Mouse (Mus musculus) CH12.LX (cell line): ENCODE measurements around the gene Tmbim6. TPM values are rescaled to one million over a fixed set of nuclear protein-coding genes. Genes with fewer than 3 reads are reported as not detected.
"Not testable (repeated sequence)": the region's sequence is repeated elsewhere in the genome, so short reads cannot be mapped to it uniquely, and the experiment has no call there.

ENCODE experiments used
- DNase-seq: peaks from one replicate; pipeline ENCODE4 v3.0.0-alpha.2; 2013; ENCODE audit errors: extremely low read depth
- H3K27ac ChIP-seq: 2 replicates; pipeline ENCODE4 v1.5.1; 2012; ENCODE audit warnings: low read depth, mild to moderate bottlenecking, control low read depth, moderate library complexity; ENCODE audit not compliant: insufficient read depth
- H3K27me3 ChIP-seq: replicated peaks from 2 replicates; pipeline ENCODE3; 2012; ENCODE audit warnings: inconsistent platforms
- H3K36me3 ChIP-seq, 2 experiments: replicated peaks in 1 of 2; 2 replicates each; pipeline versions ENCODE3 to v1.6.1; 2012; ENCODE audit warnings: inconsistent platforms in 1 of 2, low read length in 1 of 2, mild to moderate bottlenecking in 1 of 2, mixed read lengths in 1 of 2, moderate library complexity in 1 of 2; ENCODE audit not compliant: control insufficient read depth in 1 of 2, insufficient read depth in 1 of 2
- H3K4me1 ChIP-seq, 2 experiments: 2 replicates each; pipeline ENCODE4 v1.6.1; 2012; ENCODE audit warnings: inconsistent platforms in 1 of 2, moderate library complexity in 1 of 2; ENCODE audit not compliant: insufficient read depth in 2 of 2, control insufficient read depth in 1 of 2
- H3K4me2 ChIP-seq: 2 replicates; pipeline ENCODE4 v1.6.1; 2012; ENCODE audit warnings: low read depth, mild to moderate bottlenecking, control low read depth; ENCODE audit not compliant: poor library complexity, insufficient read depth, severe bottlenecking
- H3K4me3 ChIP-seq, 3 experiments: fragments of 150-350 bp in 1 of 3; sonication (generic) in 1 of 3; replicated peaks in 1 of 3; 2 replicates each; pipeline versions ENCODE3 to v1.5.1; 2011 to 2012; ENCODE audit warnings: low read depth in 2 of 3, low read length in 2 of 3, mild to moderate bottlenecking in 2 of 3, moderate library complexity in 2 of 3, control low read depth in 1 of 3, improper control_type of control experiment in 1 of 3, inconsistent platforms in 1 of 3, mixed read lengths in 1 of 3; ENCODE audit not compliant: poor library complexity in 1 of 3
- H3K79me2 ChIP-seq: replicated peaks from 2 replicates; pipeline ENCODE4 v1.6.1; 2012; ENCODE audit warnings: mild to moderate bottlenecking, moderate library complexity; ENCODE audit not compliant: control insufficient read depth, poor library complexity, insufficient read depth, severe bottlenecking; ENCODE audit errors: extremely low read depth
- H3K9ac ChIP-seq: 2 replicates; pipeline ENCODE4 v1.6.1; 2012; ENCODE audit warnings: low read depth, mild to moderate bottlenecking, control low read depth, moderate library complexity; ENCODE audit not compliant: insufficient read depth
- H3K9me3 ChIP-seq: replicated peaks from 2 replicates; pipeline ENCODE3; 2012; ENCODE audit warnings: low read length, inconsistent platforms, mixed read lengths
- CHD1 ChIP-seq: IDR thresholded peaks from 2 replicates; pipeline ENCODE4 v1.6.1; 2012; ENCODE audit warnings: low read depth, low read length, improper control_type of control experiment, inconsistent platforms
- E2F4 ChIP-seq: IDR thresholded peaks from 2 replicates; pipeline ENCODE4 v1.6.1; 2011; ENCODE audit warnings: low read depth, low read length, improper control_type of control experiment; ENCODE audit not compliant: insufficient replicate concordance
- ELF1 ChIP-seq: IDR thresholded peaks from 2 replicates; pipeline ENCODE4 v1.6.1; 2014; ENCODE audit warnings: low read depth, mild to moderate bottlenecking, inconsistent platforms, low read length, improper control_type of control experiment
- EP300 ChIP-seq: IDR thresholded peaks from 2 replicates; pipeline ENCODE4 v1.6.1; 2011; ENCODE audit warnings: low read length, improper control_type of control experiment
- GABPA ChIP-seq: IDR thresholded peaks from 2 replicates; pipeline ENCODE4 v1.6.1; 2012; ENCODE audit warnings: low read depth, low read length, improper control_type of control experiment, inconsistent platforms; ENCODE audit not compliant: insufficient replicate concordance
- HCFC1 ChIP-seq: IDR thresholded peaks from 2 replicates; pipeline ENCODE4 v1.6.1; 2012; ENCODE audit warnings: low read depth, mild to moderate bottlenecking, inconsistent platforms, low read length, improper control_type of control experiment
- JUND ChIP-seq: conservative IDR thresholded peaks from 2 replicates; pipeline ENCODE4 v1.6.1; 2011; ENCODE audit warnings: low read depth, low read length, improper control_type of control experiment
- KAT2A ChIP-seq: IDR thresholded peaks from 2 replicates; pipeline ENCODE4 v1.6.1; 2012; ENCODE audit warnings: low read length, improper control_type of control experiment, inconsistent platforms; ENCODE audit not compliant: insufficient replicate concordance
- MAX ChIP-seq: IDR thresholded peaks from 2 replicates; pipeline ENCODE4 v1.6.1; 2011; ENCODE audit warnings: low read length, improper control_type of control experiment
- MXI1 ChIP-seq: IDR thresholded peaks from 2 replicates; pipeline ENCODE4 v1.6.1; 2011; ENCODE audit warnings: mild to moderate bottlenecking, low read depth, low read length, improper control_type of control experiment
- PAX5 ChIP-seq: IDR thresholded peaks from 2 replicates; pipeline ENCODE4 v1.6.1; 2012; ENCODE audit warnings: low read length, inconsistent platforms, mixed read lengths
- RCOR1 ChIP-seq: conservative IDR thresholded peaks from 2 replicates; pipeline ENCODE4 v1.6.1; 2012; ENCODE audit warnings: low read depth, mild to moderate bottlenecking, inconsistent platforms, low read length, improper control_type of control experiment
- SIN3A ChIP-seq: IDR thresholded peaks from 2 replicates; pipeline ENCODE4 v1.6.1; 2012; ENCODE audit warnings: low read length, improper control_type of control experiment, inconsistent platforms
- SMC3 ChIP-seq: IDR thresholded peaks from 2 replicates; pipeline ENCODE4 v1.6.1; 2011; ENCODE audit warnings: low read depth, low read length, improper control_type of control experiment
- TCF12 ChIP-seq: IDR thresholded peaks from 2 replicates; pipeline ENCODE4 v1.6.1; 2014; ENCODE audit warnings: low read depth, mild to moderate bottlenecking, inconsistent platforms, low read length, improper control_type of control experiment
- USF1 ChIP-seq: IDR thresholded peaks from 2 replicates; pipeline ENCODE4 v1.6.1; 2014; ENCODE audit warnings: low read depth, mild to moderate bottlenecking, inconsistent platforms, low read length, improper control_type of control experiment
- USF2 ChIP-seq: conservative IDR thresholded peaks from 2 replicates; pipeline ENCODE4 v1.6.1; 2011; ENCODE audit warnings: low read depth, low read length, improper control_type of control experiment
- ZC3H11A ChIP-seq: IDR thresholded peaks from 2 replicates; pipeline ENCODE4 v1.6.1; 2012; ENCODE audit warnings: low read depth, mild to moderate bottlenecking, inconsistent platforms, low read length, improper control_type of control experiment
- ZMIZ1 ChIP-seq: IDR thresholded peaks from 2 replicates; pipeline ENCODE4 v1.6.1; 2012; ENCODE audit warnings: low read depth, mild to moderate bottlenecking, inconsistent platforms, low read length, improper control_type of control experiment
- ZNF384 ChIP-seq: IDR thresholded peaks from 2 replicates; pipeline ENCODE4 v1.6.1; 2012; ENCODE audit warnings: low read depth, low read length, improper control_type of control experiment, inconsistent platforms
- dilution Hi-C: fragments of 300-500 bp; cut with MboI; formaldehyde crosslinking; loops from 2 replicates; pipeline ENCODE4 v1.14.3; 2020; ENCODE audit warnings: low sequenced_read_pairs; ENCODE audit not compliant: extremely low pct_unique_long_range_greater_than_20kb, extremely low pct_ligation_motif_present
- in situ Hi-C: fragments of 300-500 bp; cut with MboI; formaldehyde crosslinking; loops from 3 replicates; pipeline ENCODE4 v1.14.3; 2019; ENCODE audit warnings: low sequenced_read_pairs, low pct_ligation_motif_present, low pct_unique_long_range_greater_than_20kb, mixed read lengths
- polyA plus RNA-seq: library from polyadenylated mRNA; unstranded; fragments of >175 nt; gene quantifications from 2 replicates; pipeline ENCODE4 v1.2.1, GENCODE M21; 2012; ENCODE audit warnings: low read depth; ENCODE audit not compliant: insufficient read length
- total RNA-seq, 2 experiments: library from RNA; depleted of rRNA; stranded (reverse); fragments of 300-350 nt in 1 of 2; fragments of >200 nt in 1 of 2; gene quantifications; 2 replicates each; pipeline ENCODE4 v1.2.3; 2012 to 2014

Tmbim6 gene
- total and polyA plus RNA-seq, 3 experiments = 268 to 329 (median 269) TPM

GRCm38 (mm10) chr15:99445567-99445966 is 52.9 kb downstream of the Tmbim6 start:
- H3K36me3 ChIP-seq = peaks cover 0 to 18% of the 10 kb centered on the region in 2 experiments
- dilution Hi-C loops (no loop called here), in situ Hi-C loops (no loop called here)
- no peak for TF ChIP-seq PAX5
- TF ChIP-seq MXI1 = no peak
- no peak for TF ChIP-seq ELF1
- TF ChIP-seq MAX = no peak
- TF ChIP-seq GABPA = no peak
- TF ChIP-seq ZNF384 = no peak
- TF ChIP-seq HCFC1 = no peak
- TF ChIP-seq E2F4 = no peak
- no peak for TF ChIP-seq USF2
- no peak for TF ChIP-seq TCF12
- TF ChIP-seq SMC3 = no peak
- no peak for TF ChIP-seq CHD1
- no peak for TF ChIP-seq SIN3A
- no peak for TF ChIP-seq EP300
- TF ChIP-seq KAT2A = no peak
- no peak for TF ChIP-seq RCOR1
- TF ChIP-seq ZMIZ1 = no peak
- no peak for TF ChIP-seq USF1
- no peak for TF ChIP-seq ZC3H11A
- TF ChIP-seq JUND = no peak
- no peaks in the 10 kb centered on the region for H3K9me3 ChIP-seq
- no peak overlapping the region for H3K9ac ChIP-seq
- no peak overlapping the region for H3K27ac ChIP-seq
- H3K79me2 ChIP-seq = no peaks in the 10 kb centered on the region
- H3K4me2 ChIP-seq = no peak overlapping the region
- no peak for DNase-seq
- no peaks in the 10 kb centered on the region for H3K27me3 ChIP-seq
- no peak overlapping the region for H3K4me3 ChIP-seq
- peaks cover 0 to 13% of the 10 kb centered on the region in 2 experiments; a peak in 2 of 4 replicates for H3K4me1 ChIP-seq

- H3K4me2 ChIP-seq, H3K27ac ChIP-seq, H3K9me3 ChIP-seq, dilution Hi-C loops, H3K4me3 ChIP-seq, in situ Hi-C loops, DNase-seq, H3K27me3 ChIP-seq, H3K79me2 ChIP-seq, H3K9ac ChIP-seq: not testable (repeated sequence)
- H3K36me3 ChIP-seq = peaks cover 0 to 19% of the 10 kb centered on the region in 2 experiments
- peaks cover 0 to 13% of the 10 kb centered on the region in 2 experiments; a peak in 2 of 4 replicates for H3K4me1 ChIP-seq
Measured at GRCm38 (mm10) chr15:99446136-99446535, 53.5 kb downstream of the Tmbim6 start.
